Mouse (Mus musculus): Measurements from ENCODE around the gene Sema6b. TPM values are rescaled to one million over a fixed set of nuclear protein-coding genes. Genes with fewer than 3 reads are reported as not detected.
A peak's percentile ranks its signal among the peaks of the same experiment; 100 is the strongest.

The Sema6b gene
- polyA plus RNA-seq, 1 experiment from 2014 or later, result 4.3 TPM

DNA sequence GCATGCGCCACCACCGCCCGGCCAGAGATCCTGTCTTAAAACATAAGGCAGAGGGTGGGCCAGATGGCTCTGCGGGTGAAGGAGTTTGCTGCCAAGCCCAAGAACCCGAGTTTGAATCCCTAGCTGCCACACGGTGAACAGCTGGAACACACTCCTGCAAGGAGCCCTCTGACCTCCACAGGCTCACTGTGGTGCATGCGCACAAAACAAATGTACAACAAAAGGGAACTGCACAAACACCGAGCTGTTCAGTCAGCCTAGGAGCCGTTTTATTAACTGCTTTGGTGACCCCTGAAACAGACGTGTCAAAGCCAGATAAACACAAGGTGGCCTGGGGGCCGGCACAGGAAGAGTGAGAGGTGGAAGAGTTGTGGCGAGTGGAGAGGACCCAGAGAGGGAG is 20.7 kb downstream of the Sema6b start:
- Histone ChIP-seq H3K4me3 (ENCODE audit: low read depth, low read length) (peak overlapping the region; percentile 4; the same call in 1 of the 2 replicates), H3K27ac (replicated peaks; ENCODE audit: low read depth, low read length) (no peak overlapping the region), H3K27me3 (replicated peaks; ENCODE audit: control insufficient read depth, insufficient read depth, low read length) (peaks cover 70% of the 10 kb centered on the region), H3K4me2 (ENCODE audit: low read depth, low read length) (no peak overlapping the region), H3K9me3 (ENCODE audit: control insufficient read depth, low read length) (peaks cover 16% of the 10 kb centered on the region), H3K9ac (ENCODE audit: low read depth, low read length) (no peak overlapping the region), H3K36me3 (ENCODE audit: control insufficient read depth, insufficient read depth, low read length) (no peaks in the 10 kb centered on the region), H3K4me1 (ENCODE audit: control insufficient read depth, insufficient read depth, low read length) (peaks cover 8% of the 10 kb centered on the region; the same call in 1 of the 2 replicates)
- ATAC-seq (ENCODE audit: low read depth), result no peak
- 38% methylated on average over 12 of the region's 12 CpGs for WGBS
- no peak for DNase-seq (ENCODE audit: low spot score)

DNA sequence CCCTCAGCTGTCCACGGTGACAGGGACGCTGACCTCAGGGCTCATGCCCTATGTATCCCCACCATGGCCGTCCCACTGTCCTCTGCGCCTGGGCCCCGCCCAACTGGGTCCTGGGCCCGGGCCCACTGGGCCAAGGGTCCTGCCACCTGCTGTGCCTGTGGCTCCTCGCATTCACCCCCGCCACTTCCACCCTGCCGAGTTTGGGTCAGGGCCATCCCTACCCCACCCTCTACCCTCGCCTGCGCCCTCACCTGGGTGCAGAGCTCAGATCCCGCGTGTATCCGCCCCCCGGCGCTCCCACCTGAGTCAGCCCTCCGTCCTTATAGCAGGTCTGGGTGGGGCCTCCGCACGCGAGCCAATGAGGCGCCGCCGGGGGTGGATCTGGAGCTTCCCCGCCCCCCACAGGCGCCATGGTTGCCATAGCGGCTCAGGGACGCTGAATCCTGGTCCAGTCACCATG is 22.9 kb downstream of the Sema6b start, which contains the start of gene Plin5:
Gene Plin5, minus strand, starts transcription at position 346 of the 460 bp plus-strand sequence.
- peak; percentile 58 for ATAC-seq (ENCODE audit: low read depth)
- peaks cover 4% of the 10 kb centered on the region for H3K9me3 ChIP-seq (ENCODE audit: control insufficient read depth, low read length)
- H3K4me1 ChIP-seq (ENCODE audit: control insufficient read depth, insufficient read depth, low read length), result peaks cover 3% of the 10 kb centered on the region; the same call in 1 of the 2 replicates
- no peaks in the 10 kb centered on the region for H3K36me3 ChIP-seq (ENCODE audit: control insufficient read depth, insufficient read depth, low read length)
- H3K4me3 ChIP-seq (ENCODE audit: low read depth, low read length), result peak within 1 kb of the TSS; percentile 25
- H3K27me3 ChIP-seq (replicated peaks; ENCODE audit: control insufficient read depth, insufficient read depth, low read length), result peaks cover 49% of the 10 kb centered on the region
- H3K27ac ChIP-seq (replicated peaks; ENCODE audit: low read depth, low read length), result no peak within 1 kb of the TSS
- DNase-seq (ENCODE audit: low spot score), result peak; percentile 44
- 0 out of 2 replicates have a peak within 1 kb of the TSS, but pooled peaks have one; percentile 11 for H3K9ac ChIP-seq (ENCODE audit: low read depth, low read length)
- WGBS, result 3% methylated on average over 20 of the region's 27 CpGs
- H3K4me2 ChIP-seq (ENCODE audit: low read depth, low read length), result peak within 1 kb of the TSS; percentile 52

GRCm38 (mm10) chr17:56116193-56116592 is 23.9 kb downstream of the Sema6b start:
- DNase-seq (ENCODE audit: low spot score) (no peak), ATAC-seq (ENCODE audit: low read depth) (no peak)
- WGBS, result 71% methylated on average over 10 of the region's 10 CpGs
- no peak overlapping the region for H3K4me2 ChIP-seq (ENCODE audit: low read depth, low read length)
- H3K4me1 ChIP-seq (ENCODE audit: control insufficient read depth, insufficient read depth, low read length), result peaks cover 3% of the 10 kb centered on the region; the same call in 1 of the 2 replicates
- peaks cover 38% of the 10 kb centered on the region for H3K27me3 ChIP-seq (replicated peaks; ENCODE audit: control insufficient read depth, insufficient read depth, low read length)
- H3K4me3 ChIP-seq (ENCODE audit: low read depth, low read length), result no peak overlapping the region
- no peaks in the 10 kb centered on the region for H3K9me3 ChIP-seq (ENCODE audit: control insufficient read depth, low read length)
- no peaks in the 10 kb centered on the region for H3K36me3 ChIP-seq (ENCODE audit: control insufficient read depth, insufficient read depth, low read length)
- H3K27ac ChIP-seq (replicated peaks; ENCODE audit: low read depth, low read length), result no peak overlapping the region
- no peak overlapping the region for H3K9ac ChIP-seq (ENCODE audit: low read depth, low read length)

GRCm38 (mm10) chr17:56112743-56113142 is 27.4 kb downstream of the Sema6b start:
- no peaks in the 10 kb centered on the region for H3K9me3 ChIP-seq (ENCODE audit: control insufficient read depth, low read length)
- ATAC-seq (ENCODE audit: low read depth) (no peak), DNase-seq (ENCODE audit: low spot score) (no peak)
- no peak overlapping the region for H3K4me3 ChIP-seq (ENCODE audit: low read depth, low read length)
- H3K27me3 ChIP-seq (replicated peaks; ENCODE audit: control insufficient read depth, insufficient read depth, low read length), result peaks cover 7% of the 10 kb centered on the region
- H3K4me1 ChIP-seq (ENCODE audit: control insufficient read depth, insufficient read depth, low read length), result peaks cover 3% of the 10 kb centered on the region; the same call in 1 of the 2 replicates
- no peaks in the 10 kb centered on the region for H3K36me3 ChIP-seq (ENCODE audit: control insufficient read depth, insufficient read depth, low read length)
- H3K9ac ChIP-seq (ENCODE audit: low read depth, low read length), result no peak overlapping the region
- H3K4me2 ChIP-seq (ENCODE audit: low read depth, low read length), result no peak overlapping the region
- H3K27ac ChIP-seq (replicated peaks; ENCODE audit: low read depth, low read length), result no peak overlapping the region
- WGBS, result 57% methylated on average over 3 of the region's 3 CpGs

- H3K27me3 ChIP-seq (replicated peaks; ENCODE audit: control insufficient read depth, insufficient read depth, low read length), result peaks cover 1% of the 10 kb centered on the region
- DNase-seq (ENCODE audit: low spot score), result peak; percentile 81
- no peak for ATAC-seq (ENCODE audit: low read depth)
- no peak overlapping the region for H3K27ac ChIP-seq (replicated peaks; ENCODE audit: low read depth, low read length)
- no peak overlapping the region for H3K4me2 ChIP-seq (ENCODE audit: low read depth, low read length)
- 36% methylated on average over 4 of the region's 5 CpGs for WGBS
- H3K4me1 ChIP-seq (ENCODE audit: control insufficient read depth, insufficient read depth, low read length), result no peaks in the 10 kb centered on the region
- H3K9me3 ChIP-seq (ENCODE audit: control insufficient read depth, low read length), result no peaks in the 10 kb centered on the region
- no peaks in the 10 kb centered on the region for H3K36me3 ChIP-seq (ENCODE audit: control insufficient read depth, insufficient read depth, low read length)
- no peak overlapping the region for H3K9ac ChIP-seq (ENCODE audit: low read depth, low read length)
- H3K4me3 ChIP-seq (ENCODE audit: low read depth, low read length), result no peak overlapping the region
These were observed 28.3 kb downstream of the Sema6b start for GRCm38 (mm10) chr17:56111864-56112263.

DNA sequence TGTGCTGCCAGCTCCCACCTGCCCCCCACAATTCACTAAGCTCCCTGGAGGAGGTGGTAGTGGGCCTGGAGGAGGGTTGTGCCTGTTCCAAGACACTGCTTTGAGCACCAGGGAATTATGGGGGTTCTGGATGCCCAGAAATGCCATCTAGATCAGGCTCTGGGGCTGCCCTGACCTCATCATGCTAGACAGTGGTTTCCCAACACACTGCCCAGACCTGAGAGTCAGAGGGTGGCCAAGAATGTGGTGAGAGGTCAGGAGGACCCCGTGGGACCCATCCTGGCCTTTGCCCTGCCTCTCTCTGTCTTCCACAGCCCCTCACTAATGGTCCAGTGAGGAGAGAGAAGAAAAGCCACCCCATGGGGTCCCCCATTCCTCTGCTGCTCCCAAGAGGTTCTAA is 29.1 kb downstream of the Sema6b start:
- Histone ChIP-seq H3K9ac (ENCODE audit: low read depth, low read length) (no peak overlapping the region), H3K27ac (replicated peaks; ENCODE audit: low read depth, low read length) (no peak overlapping the region), H3K27me3 (replicated peaks; ENCODE audit: control insufficient read depth, insufficient read depth, low read length) (no peaks in the 10 kb centered on the region), H3K4me3 (ENCODE audit: low read depth, low read length) (no peak overlapping the region), H3K4me2 (ENCODE audit: low read depth, low read length) (no peak overlapping the region), H3K4me1 (ENCODE audit: control insufficient read depth, insufficient read depth, low read length) (no peaks in the 10 kb centered on the region), H3K9me3 (ENCODE audit: control insufficient read depth, low read length) (no peaks in the 10 kb centered on the region), H3K36me3 (ENCODE audit: control insufficient read depth, insufficient read depth, low read length) (no peaks in the 10 kb centered on the region)
- DNase-seq (ENCODE audit: low spot score) (no peak), ATAC-seq (ENCODE audit: low read depth) (no peak)
- WGBS, result 69% methylated on average over 1 of the region's 1 CpGs

DNA sequence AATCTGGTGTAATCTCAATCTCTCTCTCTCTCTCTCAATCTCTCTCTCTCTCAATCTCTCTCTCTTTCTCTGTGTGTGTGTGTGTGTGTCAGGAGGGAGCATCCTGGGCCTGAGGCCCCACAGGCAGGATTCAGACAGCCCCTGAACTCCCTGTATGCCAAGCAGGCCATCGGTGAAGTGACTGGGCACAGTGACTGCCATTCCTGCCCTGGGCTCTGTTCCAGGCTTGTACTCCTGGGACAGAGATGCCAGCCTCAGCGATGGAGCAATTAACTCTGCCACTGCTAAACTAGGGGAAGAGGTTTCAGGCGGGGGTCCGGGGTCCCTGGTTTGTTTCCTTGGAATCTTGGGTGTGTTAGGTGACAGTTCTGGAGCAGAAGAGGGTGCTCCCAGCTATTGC is 29.6 kb downstream of the Sema6b start:
- ATAC-seq (ENCODE audit: low read depth) (no peak), DNase-seq (ENCODE audit: low spot score) (no peak)
- WGBS, result 67% methylated on average over 4 of the region's 4 CpGs
- Histone ChIP-seq H3K36me3 (ENCODE audit: control insufficient read depth, insufficient read depth, low read length) (no peaks in the 10 kb centered on the region), H3K4me2 (ENCODE audit: low read depth, low read length) (no peak overlapping the region), H3K4me3 (ENCODE audit: low read depth, low read length) (no peak overlapping the region), H3K9me3 (ENCODE audit: control insufficient read depth, low read length) (no peaks in the 10 kb centered on the region), H3K27ac (replicated peaks; ENCODE audit: low read depth, low read length) (no peak overlapping the region), H3K27me3 (replicated peaks; ENCODE audit: control insufficient read depth, insufficient read depth, low read length) (no peaks in the 10 kb centered on the region), H3K4me1 (ENCODE audit: control insufficient read depth, insufficient read depth, low read length) (no peaks in the 10 kb centered on the region), H3K9ac (ENCODE audit: low read depth, low read length) (no peak overlapping the region)

GRCm38 (mm10) chr17:56109219-56110051 is 30.7 kb downstream of the Sema6b start, which contains the start of gene Plin4:
TSS of gene Plin4 (minus strand) at chr17:56109803.
- no peak within 1 kb of the TSS for H3K9ac ChIP-seq (ENCODE audit: low read depth, low read length)
- H3K36me3 ChIP-seq (ENCODE audit: control insufficient read depth, insufficient read depth, low read length), result no peaks in the 10 kb centered on the region
- no peak within 1 kb of the TSS for H3K4me3 ChIP-seq (ENCODE audit: low read depth, low read length)
- no peaks in the 10 kb centered on the region for H3K4me1 ChIP-seq (ENCODE audit: control insufficient read depth, insufficient read depth, low read length)
- 60% methylated on average over 7 of the region's 10 CpGs for WGBS
- H3K4me2 ChIP-seq (ENCODE audit: low read depth, low read length), result no peak within 1 kb of the TSS
- H3K27ac ChIP-seq (replicated peaks; ENCODE audit: low read depth, low read length), result no peak within 1 kb of the TSS
- H3K9me3 ChIP-seq (ENCODE audit: control insufficient read depth, low read length), result no peaks in the 10 kb centered on the region
- no peak for DNase-seq (ENCODE audit: low spot score)
- 0 out of 2 replicates have a peak, but pooled peaks have one; percentile 23 for ATAC-seq (ENCODE audit: low read depth)
- no peaks in the 10 kb centered on the region for H3K27me3 ChIP-seq (replicated peaks; ENCODE audit: control insufficient read depth, insufficient read depth, low read length)

All from embryonic facial prominence, embryonic 14.5 days (tissue).